Mouse (Mus musculus) stomach, postnatal 0 days (tissue): ENCODE measurements around the gene Arhgef39. TPM values are rescaled to one million over a fixed set of nuclear protein-coding genes. Genes with fewer than 3 reads are reported as not detected.

Experiments
- ATAC-seq: fragments of 200-750 bp; cut with Nextera tagmentation; 2 replicates; pipeline ENCODE4 v1.8.0; 2017; ENCODE audit not compliant: low FRiP score, low TSS enrichment
- DNase-seq: peaks from one replicate; pipeline ENCODE4 v3.0.0-alpha.2; 2016; ENCODE audit warnings: low spot score
- H3K27ac ChIP-seq: fragments of 300-500 bp; sonication (generic); replicated peaks from 2 replicates; pipeline ENCODE4 v1.5.1; 2014; ENCODE audit warnings: mild to moderate bottlenecking, control low read depth
- H3K27me3 ChIP-seq: fragments of 300-500 bp; sonication (generic); 2 replicates; pipeline ENCODE4 v1.6.1; 2014; ENCODE audit warnings: low read length; ENCODE audit not compliant: control insufficient read depth, insufficient read depth
- H3K36me3 ChIP-seq: fragments of 300-500 bp; sonication (generic); 2 replicates; pipeline ENCODE4 v1.6.1; 2014; ENCODE audit warnings: low read length, mixed read lengths; ENCODE audit not compliant: control insufficient read depth, insufficient read depth
- H3K4me1 ChIP-seq: fragments of 300-500 bp; sonication (generic); replicated peaks from 2 replicates; pipeline ENCODE4 v1.6.1; 2014; ENCODE audit warnings: antibody characterized with exemption; ENCODE audit not compliant: control insufficient read depth, insufficient read depth
- H3K4me2 ChIP-seq: fragments of 300-500 bp; sonication (generic); replicated peaks from 2 replicates; pipeline ENCODE4 v1.6.1; 2014; ENCODE audit warnings: low read depth, mild to moderate bottlenecking, control low read depth, moderate library complexity
- H3K4me3 ChIP-seq: fragments of 300-500 bp; sonication (generic); 2 replicates; pipeline ENCODE4 v1.5.1; 2014; ENCODE audit warnings: low read depth, low read length, control low read depth
- H3K9ac ChIP-seq: fragments of 300-500 bp; sonication (generic); 2 replicates; pipeline ENCODE4 v1.6.1; 2014; ENCODE audit warnings: mild to moderate bottlenecking, low read length, control low read depth, mixed read lengths
- H3K9me3 ChIP-seq: fragments of 300-500 bp; sonication (generic); 2 replicates; pipeline ENCODE4 v1.6.1; 2016; ENCODE audit warnings: low read length; ENCODE audit not compliant: control insufficient read depth
- CTCF ChIP-seq: IDR thresholded peaks from 2 replicates; pipeline ENCODE4 v1.5.1; 2016; ENCODE audit warnings: antibody characterized with exemption, low read depth, mild to moderate bottlenecking, moderate library complexity
- EP300 ChIP-seq: optimal IDR thresholded peaks from 2 replicates; pipeline ENCODE3; 2016; ENCODE audit warnings: antibody characterized with exemption
- WGBS: fragments of 180-500 bp; shearing (Covaris S2); extraction: QIAGEN DNeasy Blood & Tissue Kit; methylation state at CpG from one replicate; pipeline ENCODE4 v1.1.7; 2014; 5-methylcytosine and 5-hydroxymethylcytosine counted together
- polyA plus RNA-seq: library from polyadenylated mRNA; unstranded; fragments of >200 nt; fragmentation: Nextera tagmentation; extraction: Ambion mirVana; gene quantifications from 2 replicates; pipeline ENCODE4 v1.2.1, GENCODE M21; 2015

Arhgef39 gene
- polyA plus RNA-seq, 1 experiment from 2014 or later, result 11.8 TPM

- DNase-seq (no peak), ATAC-seq (no peak)
- Histone ChIP-seq H3K4me3 (no peak within 1 kb of the TSS), H3K36me3 (no peaks in the 10 kb centered on the region), H3K4me2 (no peak within 1 kb of the TSS), H3K9me3 (no peaks in the 10 kb centered on the region), H3K27me3 (no peaks in the 10 kb centered on the region), H3K4me1 (no peaks in the 10 kb centered on the region), H3K27ac (no peak within 1 kb of the TSS), H3K9ac (no peak within 1 kb of the TSS)
- TF ChIP-seq EP300 (no peak), CTCF (no peak)
- 53% methylated on average over 12 of the region's 12 CpGs for WGBS
Measured at GRCm38 (mm10) chr4:43483535-43484091, 15.9 kb downstream of the Arhgef39 start, which contains the start of gene Sit1. Gene Sit1, minus strand, starts transcription at chr4:43483734.

- no peaks in the 10 kb centered on the region for H3K4me1 ChIP-seq
- H3K36me3 ChIP-seq, result no peaks in the 10 kb centered on the region
- DNase-seq (no peak), ATAC-seq (no peak; the same call in 1 of the 2 replicates)
- no peak overlapping the region for H3K9ac ChIP-seq
- 71% methylated on average over 10 of the region's 10 CpGs for WGBS
- H3K4me3 ChIP-seq, result no peak overlapping the region
- no peaks in the 10 kb centered on the region for H3K27me3 ChIP-seq
- no peak overlapping the region for H3K27ac ChIP-seq
- no peak for TF ChIP-seq CTCF
- no peak for TF ChIP-seq EP300
- no peak overlapping the region for H3K4me2 ChIP-seq
- H3K9me3 ChIP-seq, result no peaks in the 10 kb centered on the region
Measured at GRCm38 (mm10) chr4:43482591-43482990, 16.9 kb downstream of the Arhgef39 start.

- Histone ChIP-seq H3K27ac (no peak overlapping the region), H3K27me3 (no peaks in the 10 kb centered on the region), H3K4me3 (no peak overlapping the region), H3K4me1 (no peaks in the 10 kb centered on the region), H3K9ac (no peak overlapping the region), H3K4me2 (no peak overlapping the region), H3K9me3 (no peaks in the 10 kb centered on the region), H3K36me3 (no peaks in the 10 kb centered on the region)
- ATAC-seq (no peak), DNase-seq (no peak)
- no peak for TF ChIP-seq EP300
- no peak for TF ChIP-seq CTCF
- WGBS, result 74% methylated on average over 7 of the region's 7 CpGs
Measured at GRCm38 (mm10) chr4:43481894-43482456, 17.5 kb downstream of the Arhgef39 start.

GRCm38 (mm10) chr4:43480985-43481384 is 18.5 kb downstream of the Arhgef39 start:
- Histone ChIP-seq H3K27ac (no peak overlapping the region), H3K4me2 (no peak overlapping the region), H3K9me3 (no peaks in the 10 kb centered on the region), H3K4me3 (no peak overlapping the region), H3K36me3 (no peaks in the 10 kb centered on the region), H3K4me1 (no peaks in the 10 kb centered on the region), H3K27me3 (no peaks in the 10 kb centered on the region), H3K9ac (no peak overlapping the region)
- no peak; the same call in 1 of the 2 replicates for ATAC-seq
- peak; percentile 46 for DNase-seq
- 75% methylated on average over 5 of the region's 5 CpGs for WGBS
- TF ChIP-seq CTCF, result no peak
- no peak for TF ChIP-seq EP300

GRCm38 (mm10) chr4:43478906-43479832 is 20.3 kb downstream of the Arhgef39 start:
- Histone ChIP-seq H3K27ac (no peak overlapping the region), H3K4me3 (no peak overlapping the region), H3K27me3 (no peaks in the 10 kb centered on the region), H3K9ac (no peak overlapping the region), H3K9me3 (no peaks in the 10 kb centered on the region), H3K4me2 (no peak overlapping the region), H3K36me3 (no peaks in the 10 kb centered on the region), H3K4me1 (no peaks in the 10 kb centered on the region)
- no peak for TF ChIP-seq EP300
- TF ChIP-seq CTCF, result peak; percentile 79
- WGBS, result 43% methylated on average over 24 of the region's 24 CpGs
- peak; percentile 72 for DNase-seq
- ATAC-seq, result 0 out of 2 replicates have a peak, but pooled peaks have one; percentile 28

GRCm38 (mm10) chr4:43478534-43478858 is 21.0 kb downstream of the Arhgef39 start:
- Histone ChIP-seq H3K4me2 (peak overlapping the region; percentile 46), H3K9ac (peak overlapping the region; percentile 56; the same call in 1 of the 2 replicates), H3K27ac (0 out of 2 replicates have a peak overlapping the region, but pooled peaks have one; percentile 45), H3K4me1 (no peaks in the 10 kb centered on the region), H3K36me3 (no peaks in the 10 kb centered on the region), H3K9me3 (no peaks in the 10 kb centered on the region), H3K27me3 (no peaks in the 10 kb centered on the region), H3K4me3 (peak overlapping the region; percentile 24; the same call in 1 of the 2 replicates)
- TF ChIP-seq CTCF, result no peak
- TF ChIP-seq EP300, result no peak
- DNase-seq (no peak), ATAC-seq (peak; percentile 14; the same call in 1 of the 2 replicates)
- WGBS, result 37% methylated on average over 8 of the region's 8 CpGs
